Mouse (Mus musculus) left cerebral cortex, postnatal 14 days (tissue): ENCODE results near the gene Lamb3. TPM values are rescaled to one million over a fixed set of nuclear protein-coding genes. Genes with fewer than 3 reads are reported as not detected.

Experiments
- DNase-seq, 2 experiments: peaks; one replicate each; pipeline ENCODE4 v3.0.0; 2021 to 2022; ENCODE audit warnings: low spot score in 2 of 2, mixed read lengths in 1 of 2
- intact Hi-C: fragments of 180-260 bp; cut with DNase I; formaldehyde crosslinking; loops from one replicate; pipeline ENCODE4 v1.15.1; 2025
- total RNA-seq, 2 experiments: library from RNA; stranded (reverse); gene quantifications; 2 replicates each; pipeline ENCODE4 v1.2.3; 2021

The Lamb3 gene
- total RNA-seq, 2 experiments from 2014 or later, result 1.6 to 3.0 TPM

DNA sequence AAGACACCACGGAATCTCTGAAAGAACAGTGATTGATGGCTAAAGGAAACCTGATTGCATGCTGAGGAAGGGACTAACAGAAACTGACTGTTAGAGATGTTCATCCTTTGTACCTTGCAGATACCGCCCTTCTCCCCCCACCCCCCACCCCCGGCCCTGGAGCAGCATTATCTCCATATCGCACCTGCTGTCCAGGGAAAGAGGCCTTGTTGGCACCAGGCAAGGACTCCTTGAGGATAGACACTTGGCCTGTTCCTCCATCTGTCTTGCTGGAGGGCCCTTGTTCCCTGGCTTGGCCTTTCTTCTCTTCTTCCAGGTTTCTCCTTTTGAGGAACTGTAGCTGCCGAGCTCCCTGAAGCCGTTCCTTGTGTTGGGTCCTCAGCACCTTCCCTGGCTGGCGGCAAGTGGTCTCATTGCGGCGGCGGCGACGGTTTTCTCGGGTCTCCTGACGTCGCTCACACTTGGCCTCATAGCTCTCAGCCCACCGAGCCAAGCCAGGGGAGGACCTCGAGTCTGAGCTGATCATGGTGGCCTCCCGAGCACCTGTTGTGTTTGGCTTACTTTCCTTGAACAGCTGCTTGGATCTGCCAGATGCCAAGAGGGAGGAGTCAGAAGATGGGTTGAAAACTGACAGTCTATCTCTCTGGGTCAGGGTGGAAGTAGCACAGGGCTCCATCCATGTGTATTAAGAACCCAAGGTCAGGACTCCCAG lies 9.8 kb upstream of the Lamb3 start:
- intact Hi-C loops, result no loop called here

DNA sequence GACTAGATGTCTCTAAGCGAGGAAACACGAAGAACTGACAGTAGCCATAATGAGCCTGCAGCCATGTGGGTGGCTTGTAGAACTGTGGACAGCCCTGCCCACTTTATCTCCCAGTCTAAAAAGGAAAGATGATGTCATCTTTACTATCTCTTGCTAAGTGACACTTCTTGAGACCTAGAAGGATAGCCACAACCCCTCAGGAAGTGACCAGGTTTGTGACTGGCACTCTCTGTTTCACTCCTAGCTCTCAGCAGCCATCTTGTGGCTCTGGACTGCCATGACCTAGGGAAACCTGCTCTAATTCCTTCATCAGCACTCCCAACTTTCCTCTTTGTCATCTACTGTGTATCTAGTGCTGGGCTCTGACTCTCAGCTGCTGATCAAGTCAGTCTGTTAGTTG lies 9.2 kb upstream of the Lamb3 start:
- intact Hi-C loops, result no loop called here

More for the DNA sequence above, 9.8 kb upstream of the Lamb3 start:
- DNase-seq, result no peak

GRCm38 (mm10) chr1:193200640-193201382 lies 6.7 kb upstream of the Lamb3 start:
- intact Hi-C loops, result no loop called here

More for the DNA sequence above, 9.2 kb upstream of the Lamb3 start:
- no peak for DNase-seq

DNA sequence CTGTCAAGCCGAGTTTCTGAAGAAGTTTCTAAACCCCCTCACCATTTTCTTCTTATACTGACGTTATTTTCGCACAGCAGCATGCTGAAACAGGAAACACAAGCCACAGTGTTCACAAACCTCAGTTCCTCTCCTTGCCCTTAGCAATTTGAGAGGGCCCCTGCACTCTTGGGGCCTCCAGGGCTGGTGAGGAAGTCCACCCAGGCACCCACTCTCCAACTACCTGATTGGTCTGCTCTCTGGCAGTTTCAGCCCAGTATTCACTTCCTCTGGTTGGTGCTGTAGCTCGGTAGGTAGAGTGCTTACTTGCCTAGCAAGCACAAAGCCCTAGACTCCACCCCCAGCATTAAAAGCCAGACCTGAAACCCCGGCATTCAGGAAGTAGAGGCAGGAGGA lies 6.1 kb upstream of the Lamb3 start, which contains the start of gene Traf3ip3:
Gene Traf3ip3 (minus strand): TSS at position 321 of the 396 bp plus-strand sequence.
- intact Hi-C loops, result no loop called here
- DNase-seq, result peak in 1 of 2 experiments; percentile 13

More at GRCm38 (mm10) chr1:193200640-193201382, 6.7 kb upstream of the Lamb3 start:
- DNase-seq, result no peak

DNA sequence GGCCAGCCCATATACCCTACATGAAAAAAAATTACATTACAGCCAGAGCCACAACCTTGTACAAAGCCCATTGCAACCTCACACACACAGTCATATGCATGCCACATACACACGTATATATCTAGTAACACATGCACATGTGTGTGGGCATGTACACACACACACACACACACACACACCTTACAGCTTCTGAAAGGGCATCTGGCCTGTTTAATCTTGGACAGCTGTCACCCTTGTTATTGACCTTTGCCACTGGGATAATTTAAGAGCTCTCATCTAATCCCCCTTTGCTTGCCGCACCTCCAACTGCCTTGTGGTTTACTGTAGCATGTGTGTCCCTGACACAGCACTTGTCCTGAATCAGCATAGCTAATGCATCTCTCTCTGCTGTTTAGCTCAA lies 3.7 kb upstream of the Lamb3 start:
- DNase-seq, result no peak
- intact Hi-C loops, result no loop called here

DNA sequence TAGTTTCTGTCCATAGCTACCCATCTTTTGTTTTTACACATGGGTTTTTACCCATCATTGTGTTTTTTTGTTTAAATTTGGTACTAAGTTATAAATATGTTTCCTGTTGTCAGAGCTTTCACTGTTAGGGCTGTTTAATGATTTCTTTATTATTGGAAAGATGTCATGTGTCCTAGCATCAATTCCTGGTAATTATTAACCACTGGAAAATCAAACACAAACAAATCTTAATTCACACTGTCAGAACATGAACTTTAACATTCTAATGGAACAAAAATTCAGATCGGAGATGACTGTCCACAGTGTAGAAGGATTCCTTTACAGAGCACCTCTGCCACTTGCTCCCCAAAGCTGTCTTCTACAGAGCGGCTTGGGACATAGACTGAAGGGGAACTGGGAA lies 2.1 kb upstream of the Lamb3 start:
- intact Hi-C loops, result loop anchor here (5.0 kb wide), 3 partner anchors 47 to 177 kb away; no protein-coding TSS in a partner anchor
- DNase-seq, result no peak

- peak; percentile 44 to 72 for DNase-seq
- intact Hi-C loops, result loop anchor here (5.0 kb wide), 3 partner anchors 44 to 174 kb away; no protein-coding TSS in a partner anchor
Observed at GRCm38 (mm10) chr1:193208178-193208577, 679 bp downstream of the Lamb3 start.

DNA sequence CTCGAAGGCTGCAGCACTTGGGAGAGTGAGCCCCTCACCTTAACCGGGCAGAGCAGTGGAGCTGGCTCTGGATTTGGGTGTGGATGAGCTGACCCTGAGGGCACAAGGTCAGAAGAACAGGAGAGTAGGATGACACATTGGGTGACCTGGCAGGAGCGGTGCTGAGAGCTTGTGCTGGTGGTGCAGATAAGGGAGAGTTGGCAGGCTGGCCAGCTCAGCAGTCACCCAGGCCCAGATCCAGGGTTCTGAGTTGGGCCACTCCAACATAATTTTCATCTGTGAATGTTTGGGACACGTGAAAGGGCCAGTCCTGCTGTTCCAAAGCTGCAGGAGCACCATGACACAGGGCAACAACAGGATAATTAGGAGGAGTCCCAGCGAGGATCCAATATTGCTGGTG lies 3.9 kb downstream of the Lamb3 start:
- DNase-seq, result no peak
- intact Hi-C loops, result no loop called here

DNA sequence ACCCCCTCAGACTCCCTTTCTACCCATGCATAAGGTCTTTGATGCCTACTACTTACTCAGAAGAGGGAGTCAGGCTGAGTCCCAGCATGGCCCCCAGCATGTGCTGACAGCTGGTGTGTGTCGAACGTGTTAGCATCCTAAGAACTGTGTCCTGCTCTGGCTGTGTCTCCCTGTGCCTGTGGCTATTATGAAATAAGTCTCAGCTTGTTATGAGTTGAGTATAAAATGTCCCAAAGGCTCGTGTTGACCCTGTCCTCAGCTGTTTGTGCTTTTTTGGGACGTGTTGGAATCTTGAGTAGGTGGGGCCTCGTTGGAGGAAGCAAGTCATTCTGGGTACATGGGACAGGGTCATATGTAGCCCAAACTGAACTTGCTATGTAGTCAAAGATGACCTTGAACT lies 6.6 kb downstream of the Lamb3 start:
- intact Hi-C loops, result no loop called here
- DNase-seq, result no peak

DNA sequence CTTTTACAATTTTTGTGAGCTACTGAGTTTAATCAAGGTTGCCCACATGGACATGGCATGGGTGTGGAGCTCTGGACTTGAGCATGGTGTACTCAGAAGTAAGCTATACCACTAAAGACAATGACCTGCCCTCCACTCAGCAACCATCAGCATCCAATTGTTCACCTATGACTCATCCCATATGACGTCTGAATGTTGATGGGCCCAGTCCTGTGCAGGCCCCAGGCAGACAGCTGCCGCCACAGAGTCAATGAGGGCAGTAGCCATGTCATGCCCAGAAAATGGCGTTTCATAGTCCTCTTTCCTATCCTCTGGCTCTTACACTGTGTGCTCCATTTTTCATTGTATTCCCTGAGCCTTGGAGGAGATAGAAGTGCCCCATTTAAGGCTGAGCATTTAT lies 8.5 kb downstream of the Lamb3 start:
- intact Hi-C loops, result no loop called here
- no peak for DNase-seq

DNA sequence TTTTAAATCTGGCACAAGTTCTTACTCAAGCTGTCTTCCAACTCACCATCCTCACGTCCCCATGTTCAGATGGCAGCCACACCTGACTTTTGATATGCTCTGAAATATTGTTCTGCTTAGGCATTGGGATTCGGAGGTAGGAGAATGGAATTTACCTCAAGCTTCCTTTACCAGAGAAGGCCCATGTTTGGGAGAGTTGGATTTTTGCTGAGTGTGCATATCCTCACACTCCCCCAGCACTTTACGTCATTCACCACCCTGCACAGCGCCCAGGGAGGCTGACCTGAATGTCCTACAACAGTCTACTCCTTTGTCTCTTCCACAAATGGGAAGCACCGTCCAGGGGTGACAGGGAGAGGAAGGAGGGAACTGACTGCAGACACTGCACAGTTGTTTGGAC lies 12.9 kb downstream of the Lamb3 start:
- no peak for DNase-seq
- intact Hi-C loops, result no loop called here

GRCm38 (mm10) chr1:193225531-193225930 lies 18.0 kb downstream of the Lamb3 start:
- DNase-seq, result no peak

DNA sequence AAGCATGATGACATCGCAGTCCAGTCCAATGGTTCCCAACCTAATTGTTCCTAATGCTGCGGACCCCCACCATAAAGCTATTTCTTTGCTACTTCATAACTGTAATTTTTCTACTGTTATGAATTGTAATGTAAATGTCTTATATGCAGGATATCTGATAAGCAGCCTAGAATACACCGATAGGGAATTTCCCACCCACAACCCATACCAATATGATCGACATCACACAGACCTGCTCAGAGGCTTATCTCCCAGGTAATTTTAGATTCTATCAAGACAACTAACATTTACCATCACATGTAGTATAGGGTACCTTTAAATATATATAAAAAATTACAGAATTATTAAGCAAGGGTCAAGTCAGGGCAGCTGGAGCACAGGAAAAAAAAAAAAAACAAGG lies 18.6 kb downstream of the Lamb3 start:
- DNase-seq, result no peak
- intact Hi-C loops, result no loop called here

More at GRCm38 (mm10) chr1:193225531-193225930, 18.0 kb downstream of the Lamb3 start:
- intact Hi-C loops, result no loop called here

GRCm38 (mm10) chr1:193226724-193227522 lies 19.4 kb downstream of the Lamb3 start:
- peak in 1 of 2 experiments; percentile 44 for DNase-seq
- intact Hi-C loops, result no loop called here

DNA sequence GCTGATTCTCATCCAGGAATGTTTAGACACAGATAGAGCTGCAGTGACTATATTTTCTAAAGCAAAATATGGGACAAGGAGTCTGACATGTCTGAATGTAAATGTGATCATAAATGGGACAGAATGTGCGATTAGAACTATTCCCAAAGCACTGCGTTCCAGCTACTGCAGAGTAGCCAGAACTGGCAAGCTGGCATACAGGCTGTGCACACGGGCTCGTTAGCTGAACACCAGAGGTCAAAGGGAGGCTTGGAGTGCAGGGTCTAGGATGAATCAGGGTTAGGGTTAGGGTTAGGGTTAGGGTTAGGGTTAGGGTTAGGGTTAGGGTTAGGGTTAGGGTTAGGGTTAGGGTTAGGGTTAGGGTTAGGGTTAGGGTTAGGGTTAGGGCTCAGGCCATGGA lies 20.0 kb downstream of the Lamb3 start:
- intact Hi-C loops, result no loop called here

DNA sequence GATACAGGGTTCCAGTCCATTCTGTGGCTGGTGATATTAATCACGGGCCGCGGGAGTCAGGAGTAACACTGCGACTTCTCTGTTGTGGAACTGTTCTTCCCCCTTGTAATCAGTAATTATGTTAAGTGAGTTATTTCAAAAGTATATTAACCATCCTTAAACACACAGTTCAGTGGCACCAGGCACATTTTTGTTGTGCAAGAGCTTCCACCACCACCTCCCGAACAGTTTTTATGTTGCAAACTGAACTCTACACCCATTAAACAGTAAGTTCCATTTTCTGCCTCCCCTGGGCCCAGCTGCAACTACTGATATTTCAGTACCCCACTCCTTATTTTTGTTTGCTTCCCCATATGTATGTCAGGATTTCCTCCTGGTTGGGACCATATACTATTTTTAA lies 22.1 kb downstream of the Lamb3 start:
- intact Hi-C loops, result no loop called here
- no peak for DNase-seq

More for the DNA sequence above, 20.0 kb downstream of the Lamb3 start:
- no peak for DNase-seq

- DNase-seq, result no peak
- intact Hi-C loops, result no loop called here
Observed at GRCm38 (mm10) chr1:193230531-193230930, 23.0 kb downstream of the Lamb3 start.

GRCm38 (mm10) chr1:193230935-193231334 lies 23.4 kb downstream of the Lamb3 start:
- intact Hi-C loops, result no loop called here
- DNase-seq, result no peak

GRCm38 (mm10) chr1:193232732-193233131 lies 25.2 kb downstream of the Lamb3 start:
- intact Hi-C loops, result no loop called here

GRCm38 (mm10) chr1:193234130-193234645 lies 26.7 kb downstream of the Lamb3 start:
- DNase-seq, result no peak
- intact Hi-C loops, result no loop called here

More at GRCm38 (mm10) chr1:193232732-193233131, 25.2 kb downstream of the Lamb3 start:
- no peak for DNase-seq
